Mouse (Mus musculus) adrenal gland, adult 10 weeks (tissue): ENCODE data around the gene Ccdc170. TPM values are rescaled to one million over a fixed set of nuclear protein-coding genes. Genes with fewer than 3 reads are reported as not detected.

ENCODE experiments used
- polyA plus RNA-seq: library from polyadenylated mRNA; stranded (reverse); fragments of 350-450 nt; fragmentation: Illumina TruSeq; extraction: RNeasy Lipid Tissue Mini Kit (QIAGEN cat#74804); gene quantifications from one replicate; pipeline ENCODE4 v1.2.3, GENCODE M21; 2014; ENCODE audit warnings: low read depth, low replicate concordance

Gene Ccdc170
- polyA plus RNA-seq, result 0.17 TPM

GRCm38 (mm10) chr10:4482355-4482754 is at the start of gene Ccdc170:
Gene Ccdc170 (plus strand): TSS chr10:4482502.

DNA sequence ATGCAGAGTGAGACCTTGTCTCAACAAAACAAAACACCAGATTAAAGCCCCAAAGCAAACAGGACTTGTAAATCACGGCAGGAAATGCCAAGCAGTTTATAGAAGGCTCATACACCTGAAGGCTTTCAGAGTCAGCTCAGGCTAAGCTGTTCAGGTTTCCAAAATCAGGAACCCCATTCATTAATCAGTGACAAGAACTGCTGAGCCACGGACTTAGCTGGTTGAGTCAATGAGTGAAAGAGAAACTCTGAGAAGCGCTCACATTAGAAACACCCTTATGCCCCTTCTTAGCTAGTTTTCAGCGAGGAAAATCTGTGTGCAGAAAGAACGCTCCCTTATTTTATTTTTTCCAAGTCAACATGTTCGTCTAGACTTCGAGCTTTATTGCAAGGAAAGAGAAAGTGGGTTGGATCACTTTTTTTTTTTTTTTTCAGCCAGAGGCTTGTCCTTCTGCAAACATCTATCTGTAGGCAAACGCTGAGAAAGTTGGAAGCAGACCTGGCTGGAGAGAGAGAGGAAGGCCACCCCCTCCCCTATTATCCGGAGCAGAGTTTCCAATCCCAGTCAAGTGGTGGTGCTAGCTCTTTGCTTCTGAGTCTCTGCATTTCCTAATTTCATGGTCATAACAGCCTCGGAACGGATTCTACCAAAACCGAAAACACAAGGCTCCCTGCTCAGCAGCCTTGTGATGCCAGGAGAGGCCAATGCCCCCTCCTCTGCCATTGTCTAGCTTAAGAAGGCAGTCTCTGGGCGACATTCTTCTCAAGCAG is 129.3 kb downstream of the Ccdc170 start, which contains the start of gene Esr1:
TSS of gene Esr1 (plus strand) at position 208 of the 770 bp plus-strand sequence.

Other genes with a start within 250 kb of the Ccdc170 start
- gene Akap12, start 216.1 kb upstream of the Ccdc170 start, polyA plus RNA-seq, result 10.3 TPM
- gene Zbtb2, start 94.4 kb upstream of the Ccdc170 start, polyA plus RNA-seq, result 20.2 TPM
- gene Rmnd1, start 50.1 kb upstream of the Ccdc170 start, polyA plus RNA-seq, result 75.6 TPM
- 47.6 TPM for gene Armt1, start 50.0 kb upstream of the Ccdc170 start, polyA plus RNA-seq
- 16.6 TPM for gene Esr1, start 129.1 kb downstream of the Ccdc170 start, polyA plus RNA-seq